Mouse (Mus musculus): Measurements from ENCODE around the gene Ddhd1. TPM values are rescaled to one million over a fixed set of nuclear protein-coding genes. Genes with fewer than 3 reads are reported as not detected.

Gene Ddhd1
- polyA plus RNA-seq, 1 experiment, result 20.6 TPM

- H3K4me1 ChIP-seq (ENCODE audit: control insufficient read depth, insufficient read depth, low read length), result no peaks in the 10 kb centered on the region
- 68% methylated on average over 3 of the region's 3 CpGs for WGBS
- TF ChIP-seq POLR2A (IDR thresholded peaks at IDR 0.05; ENCODE audit: borderline replicate concordance, extremely low read depth, low read depth, low read length) (no peak), CTCF (IDR thresholded peaks at IDR 0.05; ENCODE audit: insufficient read depth, low read length) (peak; percentile 39)
- H3K4me3 ChIP-seq (replicated peaks; ENCODE audit: extremely low read depth, low read depth, low read length), result no peak overlapping the region
- no peak for DNase-seq
Measured at GRCm38 (mm10) chr14:45548118-45548517, 109.8 kb downstream of the Ddhd1 start.

- 71% methylated on average over 7 of the region's 7 CpGs for WGBS
- DNase-seq, result no peak
- peaks cover 3% of the 10 kb centered on the region; the same call in 1 of the 2 replicates for H3K4me1 ChIP-seq (ENCODE audit: control insufficient read depth, insufficient read depth, low read length)
- H3K4me3 ChIP-seq (replicated peaks; ENCODE audit: extremely low read depth, low read depth, low read length), result no peak overlapping the region
- TF ChIP-seq CTCF (IDR thresholded peaks at IDR 0.05; ENCODE audit: insufficient read depth, low read length) (no peak), POLR2A (IDR thresholded peaks at IDR 0.05; ENCODE audit: borderline replicate concordance, extremely low read depth, low read depth, low read length) (no peak)
Measured at GRCm38 (mm10) chr14:45544905-45545304, 113.0 kb downstream of the Ddhd1 start.

GRCm38 (mm10) chr14:45544026-45544425, 113.9 kb downstream of the Ddhd1 start:
- 69% methylated on average over 5 of the region's 6 CpGs for WGBS

GRCm38 (mm10) chr14:45539659-45540468, 118.1 kb downstream of the Ddhd1 start:
- TF ChIP-seq POLR2A (IDR thresholded peaks at IDR 0.05; ENCODE audit: borderline replicate concordance, extremely low read depth, low read depth, low read length) (peak; percentile 28; the same call in 1 of the 2 replicates), CTCF (IDR thresholded peaks at IDR 0.05; ENCODE audit: insufficient read depth, low read length) (peak; percentile 94)
- H3K4me1 ChIP-seq (ENCODE audit: control insufficient read depth, insufficient read depth, low read length), result peaks cover 4% of the 10 kb centered on the region; the same call in 1 of the 2 replicates
- 20% methylated on average over 12 of the region's 12 CpGs for WGBS
- DNase-seq, result peak; percentile 78
- no peak overlapping the region for H3K4me3 ChIP-seq (replicated peaks; ENCODE audit: extremely low read depth, low read depth, low read length)

More at GRCm38 (mm10) chr14:45544026-45544425, 113.9 kb downstream of the Ddhd1 start:
- Histone ChIP-seq H3K4me1 (ENCODE audit: control insufficient read depth, insufficient read depth, low read length) (peaks cover 4% of the 10 kb centered on the region; the same call in 1 of the 2 replicates), H3K4me3 (replicated peaks; ENCODE audit: extremely low read depth, low read depth, low read length) (no peak overlapping the region)
- DNase-seq, result no peak
- no peak for TF ChIP-seq CTCF (IDR thresholded peaks at IDR 0.05; ENCODE audit: insufficient read depth, low read length)
- no peak for TF ChIP-seq POLR2A (IDR thresholded peaks at IDR 0.05; ENCODE audit: borderline replicate concordance, extremely low read depth, low read depth, low read length)

Other genes with a start within 250 kb of the Ddhd1 start
- 86.3 and 127 TPM in 2 replicates for gene Fermt2, start 128.0 kb downstream of the Ddhd1 start, polyA plus RNA-seq (2012; rRNA removed)